Mouse (Mus musculus) megakaryocyte, embryonic 14.5 days (primary cell): ENCODE measurements around the gene Zfhx3.

Source experiments
- FLI1 ChIP-seq: IDR thresholded peaks from 2 replicates; pipeline ENCODE4 v1.6.1; 2012; ENCODE audit warnings: low read length, inconsistent platforms, mixed read lengths
- GATA1 ChIP-seq: IDR thresholded peaks from 3 replicates; pipeline ENCODE4 v1.6.1; 2012; ENCODE audit warnings: mixed read lengths, low read length, inconsistent platforms, borderline replicate concordance

DNA sequence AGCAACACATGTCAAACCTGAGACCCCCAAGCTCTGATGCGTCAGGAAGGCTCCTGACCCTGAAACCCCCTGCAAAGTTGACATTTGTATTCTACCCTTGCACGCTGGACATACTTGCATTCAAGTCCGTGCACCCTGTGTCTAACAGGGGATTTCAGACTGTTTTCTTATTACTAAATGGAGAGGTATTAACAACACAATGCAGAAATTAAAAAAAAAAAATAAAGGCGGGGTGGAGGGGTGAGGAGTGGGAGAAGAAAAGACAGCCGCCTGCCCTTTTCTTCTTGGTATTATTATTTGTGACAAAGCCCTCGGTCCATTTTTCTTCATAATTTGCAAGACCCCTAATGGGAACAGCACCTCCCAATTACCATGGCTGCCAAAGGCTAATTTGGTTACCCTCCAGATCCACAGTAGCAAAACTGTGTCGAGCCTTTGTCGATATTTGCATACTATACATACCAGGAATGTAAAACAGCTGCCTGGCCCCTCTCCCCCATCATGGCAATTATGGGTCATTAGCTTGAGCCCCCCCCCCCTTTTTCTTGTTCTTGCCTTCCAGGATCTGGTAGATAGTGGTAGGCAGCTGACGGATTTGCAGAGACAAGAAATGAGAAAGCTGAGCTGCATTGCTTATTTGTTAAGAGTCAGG is 358.6 kb downstream of the Zfhx3 start:
- TF ChIP-seq GATA1 (no peak), FLI1 (no peak)
